Mouse (Mus musculus) intestine, postnatal 0 days (tissue): ENCODE results near the gene Dlk1. TPM values are rescaled to one million over a fixed set of nuclear protein-coding genes. Genes with fewer than 3 reads are reported as not detected.

ENCODE experiments used
- ATAC-seq: fragments of 200-750 bp; cut with Nextera tagmentation; 2 replicates; pipeline ENCODE4 v1.8.0; 2017; ENCODE audit warnings: mild to moderate bottlenecking, moderate TSS enrichment, moderate library complexity
- H3K27ac ChIP-seq: fragments of 300-500 bp; sonication (generic); 2 replicates; pipeline ENCODE4 v1.5.1; 2014; ENCODE audit warnings: mild to moderate bottlenecking, low read depth, low read length, moderate library complexity
- H3K27me3 ChIP-seq: fragments of 300-500 bp; sonication (generic); replicated peaks from 2 replicates; pipeline ENCODE4 v1.6.1; 2014; ENCODE audit warnings: low read length, mixed read lengths; ENCODE audit not compliant: control insufficient read depth, insufficient read depth
- H3K36me3 ChIP-seq: fragments of 300-500 bp; sonication (generic); 2 replicates; pipeline ENCODE4 v1.6.1; 2014; ENCODE audit warnings: mild to moderate bottlenecking, moderate library complexity; ENCODE audit not compliant: control insufficient read depth, insufficient read depth
- H3K4me1 ChIP-seq: fragments of 300-500 bp; sonication (generic); replicated peaks from 2 replicates; pipeline ENCODE4 v1.6.1; 2014; ENCODE audit warnings: antibody characterized with exemption, low read length, mixed read lengths; ENCODE audit not compliant: control insufficient read depth, insufficient read depth
- H3K4me2 ChIP-seq: fragments of 300-500 bp; sonication (generic); replicated peaks from 2 replicates; pipeline ENCODE4 v1.6.1; 2014; ENCODE audit warnings: low read depth, mild to moderate bottlenecking, moderate library complexity
- H3K4me3 ChIP-seq: fragments of 300-500 bp; sonication (generic); 2 replicates; pipeline ENCODE4 v1.5.1; 2014; ENCODE audit warnings: low read depth, low read length
- H3K9ac ChIP-seq: fragments of 300-500 bp; sonication (generic); 2 replicates; pipeline ENCODE4 v1.6.1; 2014; ENCODE audit warnings: mild to moderate bottlenecking, low read depth, low read length
- H3K9me3 ChIP-seq: fragments of 300-500 bp; sonication (generic); 2 replicates; pipeline ENCODE4 v1.6.1; 2016; ENCODE audit warnings: mixed run types; ENCODE audit not compliant: control insufficient read depth
- CTCF ChIP-seq: sonication (generic); IDR thresholded peaks from 2 replicates; pipeline ENCODE4 v1.5.1; 2016; ENCODE audit warnings: low read depth, mild to moderate bottlenecking, control low read depth, antibody characterized with exemption, moderate library complexity
- WGBS: fragments of 180-500 bp; shearing (Covaris S2); extraction: QIAGEN DNeasy Blood & Tissue Kit; methylation state at CpG from one replicate; pipeline ENCODE4 v1.1.7; 2014; 5-methylcytosine and 5-hydroxymethylcytosine counted together
- polyA plus RNA-seq: library from polyadenylated mRNA; unstranded; fragments of >200 nt; fragmentation: Nextera tagmentation; extraction: Ambion mirVana; gene quantifications from 2 replicates; pipeline ENCODE4 v1.2.1, GENCODE M21; 2015

The Dlk1 gene
- polyA plus RNA-seq, 1 experiment from 2014 or later = 73.6 TPM

DNA sequence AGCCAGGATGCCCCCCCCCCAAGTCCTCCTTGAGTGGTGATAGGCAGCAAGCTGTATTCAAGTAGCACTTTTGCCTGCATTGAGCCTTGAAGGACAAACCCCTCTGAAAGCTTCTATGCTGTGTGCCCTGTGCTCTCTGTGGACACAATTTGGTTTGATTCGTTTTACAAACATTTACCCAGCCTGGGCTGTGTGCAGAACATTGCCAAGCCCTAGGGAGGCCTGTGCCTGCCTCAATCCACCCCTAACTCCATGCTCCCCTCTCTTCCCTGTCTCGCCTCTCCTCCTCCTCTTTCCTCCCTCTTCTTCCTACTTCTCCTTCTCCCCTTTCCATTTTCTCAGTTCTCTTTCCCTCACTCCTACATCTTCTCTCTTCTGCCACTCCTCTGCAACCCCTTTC is 29.5 kb upstream of the Dlk1 start:
- Histone ChIP-seq H3K9me3 (no peaks in the 10 kb centered on the region), H3K27ac (no peak overlapping the region)

DNA sequence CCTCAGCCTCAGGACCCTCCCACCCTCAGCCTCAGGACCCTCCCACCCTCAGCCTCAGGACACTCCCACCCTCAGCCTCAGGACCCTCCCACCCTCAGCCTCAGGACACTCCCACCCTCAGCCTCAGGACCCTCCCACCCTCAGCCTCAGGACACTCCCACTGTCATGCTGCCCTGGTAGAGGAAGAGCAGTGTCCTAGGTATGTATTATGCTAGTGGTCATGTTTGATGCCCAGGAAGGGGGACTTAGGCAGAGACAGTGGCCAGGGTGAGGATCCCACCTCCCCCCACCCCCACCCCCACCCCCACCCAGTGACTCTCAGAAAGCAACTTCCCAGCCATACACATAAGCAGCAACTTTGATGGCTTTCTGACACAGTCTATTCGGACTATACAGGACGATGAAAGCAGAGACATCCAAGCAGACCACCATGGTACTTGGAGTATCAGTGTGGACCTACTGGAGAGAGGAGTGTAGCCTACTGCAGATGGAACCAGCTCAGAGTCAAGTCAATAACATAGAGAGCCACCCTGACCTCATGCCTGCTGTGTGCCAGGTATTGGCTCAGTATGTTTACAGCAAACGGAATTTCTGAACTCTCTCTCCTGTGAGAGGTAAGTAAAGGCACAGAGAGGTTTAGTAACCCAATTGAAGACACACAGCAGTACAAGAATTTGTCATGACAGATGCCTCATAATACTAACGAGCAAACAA is 28.8 kb upstream of the Dlk1 start:
- ATAC-seq = no peak
- Histone ChIP-seq H3K4me2 (no peak overlapping the region), H3K36me3 (no peaks in the 10 kb centered on the region), H3K27me3 (no peaks in the 10 kb centered on the region), H3K9ac (no peak overlapping the region), H3K4me1 (no peaks in the 10 kb centered on the region), H3K4me3 (no peak overlapping the region), H3K9me3 (no peaks in the 10 kb centered on the region), H3K27ac (no peak overlapping the region)
- WGBS = 70% methylated on average over 4 of the region's 4 CpGs
- no peak for TF ChIP-seq CTCF

More for the DNA sequence above, 29.5 kb upstream of the Dlk1 start:
- Histone ChIP-seq H3K36me3 (no peaks in the 10 kb centered on the region), H3K4me2 (no peak overlapping the region), H3K4me3 (no peak overlapping the region), H3K4me1 (peaks cover 3% of the 10 kb centered on the region; the same call in 1 of the 2 replicates), H3K9ac (no peak overlapping the region), H3K27me3 (no peaks in the 10 kb centered on the region)
- no peak for ATAC-seq
- TF ChIP-seq CTCF = no peak
- 53% methylated on average over 2 of the region's 2 CpGs for WGBS

DNA sequence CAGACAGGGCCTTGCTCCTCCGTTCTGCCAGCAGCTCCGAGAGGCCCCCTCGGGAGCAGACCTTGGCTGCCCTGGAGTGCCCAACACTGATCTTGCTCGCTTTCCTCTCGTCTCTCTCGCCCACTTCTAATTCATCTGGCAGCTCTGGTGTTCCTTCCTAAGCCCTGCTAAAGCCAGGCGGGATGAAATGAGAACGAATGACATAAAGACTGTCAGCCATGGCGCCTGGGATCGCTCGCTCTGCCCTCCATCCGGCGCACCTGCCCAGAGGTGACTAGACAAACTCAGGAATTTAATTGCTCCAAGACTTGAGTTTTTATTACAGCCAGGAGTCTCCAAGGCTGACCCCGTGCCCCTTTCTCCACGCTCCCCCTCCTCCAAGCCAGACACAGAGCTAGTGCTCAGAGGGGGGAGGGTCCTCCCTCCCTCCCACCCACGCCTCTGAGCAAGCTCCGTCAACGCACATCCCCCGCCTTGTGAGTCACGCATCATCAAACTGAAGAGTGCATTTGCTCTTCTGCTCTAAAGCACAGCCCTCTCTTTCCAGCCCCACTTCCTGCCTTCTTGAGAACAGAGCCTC is 27.8 kb upstream of the Dlk1 start:
- ATAC-seq = no peak
- Histone ChIP-seq H3K36me3 (no peaks in the 10 kb centered on the region), H3K9ac (no peak overlapping the region), H3K4me3 (no peak overlapping the region), H3K4me2 (peak overlapping the region; percentile 33), H3K4me1 (no peaks in the 10 kb centered on the region), H3K27me3 (no peaks in the 10 kb centered on the region), H3K9me3 (no peaks in the 10 kb centered on the region), H3K27ac (no peak overlapping the region)
- no peak for TF ChIP-seq CTCF
- 17% methylated on average over 20 of the region's 20 CpGs for WGBS

DNA sequence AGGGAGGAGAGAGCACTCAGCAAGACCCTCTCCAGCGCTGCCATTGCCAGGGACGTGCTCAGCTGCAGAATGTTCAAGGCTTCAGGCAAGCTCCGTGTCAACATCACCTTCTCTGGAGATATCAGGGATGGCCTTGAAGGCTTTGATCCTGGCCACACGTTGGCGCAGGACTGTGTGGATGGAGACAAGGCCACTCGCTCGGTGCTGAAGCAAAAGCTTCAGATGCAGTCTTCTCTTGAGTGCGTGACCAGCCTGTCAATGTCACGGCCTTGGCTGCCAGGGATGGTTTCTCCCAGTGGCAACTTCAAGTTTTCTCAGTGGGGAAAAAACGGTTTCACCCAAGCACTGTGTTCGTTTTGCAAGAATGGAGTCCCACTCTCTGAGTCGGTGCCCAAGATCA is 26.6 kb upstream of the Dlk1 start:
- no peaks in the 10 kb centered on the region for H3K4me1 ChIP-seq
- 0 out of 2 replicates have a peak, but pooled peaks have one; percentile 25 for ATAC-seq
- WGBS = 77% methylated on average over 12 of the region's 12 CpGs
- H3K9me3 ChIP-seq = no peaks in the 10 kb centered on the region
- no peak overlapping the region for H3K4me3 ChIP-seq
- H3K27ac ChIP-seq = no peak overlapping the region
- no peaks in the 10 kb centered on the region for H3K27me3 ChIP-seq
- no peaks in the 10 kb centered on the region for H3K36me3 ChIP-seq
- no peak overlapping the region for H3K9ac ChIP-seq
- TF ChIP-seq CTCF = no peak
- H3K4me2 ChIP-seq = no peak overlapping the region

DNA sequence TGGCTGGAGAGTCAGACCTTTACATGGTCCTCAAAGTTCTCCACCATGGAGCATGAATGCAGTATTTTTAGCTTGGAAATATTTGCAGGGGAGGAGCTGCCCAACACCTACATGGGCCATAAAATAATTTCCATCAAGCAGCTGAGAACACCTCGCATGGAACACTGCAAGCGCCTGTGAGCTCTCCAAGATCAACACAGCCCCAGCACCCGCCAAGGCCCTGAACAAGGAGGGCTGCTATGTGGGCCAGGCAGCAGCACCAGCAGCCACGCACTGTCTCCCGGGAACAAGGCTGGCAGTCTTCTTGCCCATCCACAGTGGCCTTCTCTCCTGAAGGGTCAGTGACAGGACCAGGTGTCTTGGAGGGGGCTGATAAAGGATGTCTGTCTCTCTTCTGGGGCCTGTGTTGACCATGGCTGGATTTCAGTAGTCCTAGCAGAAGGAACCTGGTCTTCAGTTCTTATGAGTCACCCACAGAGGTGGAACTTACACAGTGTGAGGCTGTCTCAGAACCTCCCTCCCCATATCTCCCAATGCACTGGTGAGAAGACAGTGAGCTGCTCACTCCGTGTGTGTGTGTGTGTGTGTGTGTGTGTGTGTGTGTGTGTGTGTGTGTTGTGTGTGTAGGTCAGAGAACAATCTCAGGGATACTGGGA is 20.0 kb upstream of the Dlk1 start:
- no peak overlapping the region for H3K4me2 ChIP-seq
- H3K4me3 ChIP-seq = no peak overlapping the region
- no peak for TF ChIP-seq CTCF
- no peak overlapping the region for H3K9ac ChIP-seq
- no peaks in the 10 kb centered on the region for H3K4me1 ChIP-seq
- no peaks in the 10 kb centered on the region for H3K9me3 ChIP-seq
- H3K36me3 ChIP-seq = no peaks in the 10 kb centered on the region
- no peak for ATAC-seq
- WGBS = 60% methylated on average over 6 of the region's 6 CpGs
- H3K27ac ChIP-seq = no peak overlapping the region
- H3K27me3 ChIP-seq = no peaks in the 10 kb centered on the region

DNA sequence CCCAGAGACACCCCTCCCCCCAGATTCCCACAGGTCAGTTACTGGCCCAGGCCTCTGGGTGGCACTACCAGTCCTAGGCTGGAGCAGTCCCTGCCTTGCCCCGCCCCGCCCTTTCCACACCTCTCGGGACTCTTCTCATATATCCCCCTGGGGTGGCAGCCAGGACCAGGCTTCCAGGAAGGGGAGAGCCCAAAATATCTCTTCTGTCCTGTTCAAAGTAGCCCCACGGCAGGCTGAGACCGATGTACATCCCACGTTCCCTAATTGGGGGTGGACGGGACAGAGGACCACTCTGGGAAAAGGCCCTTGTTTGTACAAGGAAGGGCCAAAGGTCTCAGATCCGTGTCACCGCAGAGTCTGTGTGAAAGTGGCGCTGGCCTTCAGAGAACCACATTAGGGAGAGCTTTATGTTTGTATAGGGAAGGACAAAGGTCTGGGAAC is 16.2 kb upstream of the Dlk1 start:
- 3% methylated on average over 10 of the region's 10 CpGs for WGBS
- Histone ChIP-seq H3K9me3 (no peaks in the 10 kb centered on the region), H3K9ac (no peak overlapping the region), H3K36me3 (no peaks in the 10 kb centered on the region), H3K4me3 (no peak overlapping the region), H3K27me3 (no peaks in the 10 kb centered on the region), H3K4me2 (peak overlapping the region; percentile 47), H3K4me1 (peaks cover 5% of the 10 kb centered on the region; the same call in 1 of the 2 replicates), H3K27ac (no peak overlapping the region)
- TF ChIP-seq CTCF = peak; percentile 81
- peak; percentile 79 for ATAC-seq
